Mouse (Mus musculus) MEL (cell line): Measurements from ENCODE around the gene Gm11096. TPM values are rescaled to one million over a fixed set of nuclear protein-coding genes. Genes with fewer than 3 reads are reported as not detected.

Source experiments
- DNase-seq: peaks from one replicate; pipeline ENCODE4 v3.0.0; 2011; ENCODE audit warnings: low read depth, low spot score
- H3K27ac ChIP-seq: 2 replicates; pipeline ENCODE4 v1.5.1; 2012; ENCODE audit warnings: low read depth, mild to moderate bottlenecking, control low read depth, low read length, moderate library complexity; ENCODE audit not compliant: control insufficient read depth
- H3K27me3 ChIP-seq, 2 experiments: fragments of 150-350 bp in 1 of 2; sonication (generic) in 1 of 2; 2 replicates each; pipeline ENCODE4 v1.6.1; 2012; ENCODE audit warnings: low read length in 2 of 2, mild to moderate bottlenecking in 2 of 2, improper control_type of control experiment in 1 of 2, moderate library complexity in 1 of 2; ENCODE audit not compliant: insufficient read depth in 2 of 2, control insufficient read depth in 1 of 2
- H3K36me3 ChIP-seq, 2 experiments: 2 replicates each; pipeline ENCODE4 v1.6.1; 2012 to 2014; ENCODE audit warnings: low read length in 2 of 2, improper control_type of control experiment in 1 of 2, inconsistent platforms in 1 of 2, mild to moderate bottlenecking in 1 of 2; ENCODE audit not compliant: insufficient read depth in 2 of 2, control insufficient read depth in 1 of 2
- H3K4me1 ChIP-seq, 2 experiments: fragments of 150-350 bp in 1 of 2; sonication (generic) in 1 of 2; 2 replicates each; pipeline ENCODE4 v1.6.1; 2012; ENCODE audit warnings: low read length in 2 of 2, improper control_type of control experiment in 1 of 2, mild to moderate bottlenecking in 1 of 2; ENCODE audit not compliant: insufficient read depth in 2 of 2, control insufficient read depth in 1 of 2
- H3K4me3 ChIP-seq, 2 experiments: fragments of 150-350 bp in 1 of 2; sonication (generic) in 1 of 2; 2 replicates each; pipeline ENCODE4 v1.5.1; 2012; ENCODE audit warnings: low read depth in 2 of 2, low read length in 2 of 2, mild to moderate bottlenecking in 2 of 2, moderate library complexity in 2 of 2, control low read depth in 1 of 2, improper control_type of control experiment in 1 of 2; ENCODE audit not compliant: control insufficient read depth in 1 of 2, insufficient read depth in 1 of 2
- H3K79me2 ChIP-seq: 2 replicates; pipeline ENCODE4 v1.6.1; 2012; ENCODE audit warnings: mild to moderate bottlenecking, low read length, moderate library complexity; ENCODE audit not compliant: control insufficient read depth, poor library complexity, insufficient read depth
- H3K9ac ChIP-seq: 2 replicates; pipeline ENCODE4 v1.6.1; 2012; ENCODE audit warnings: low read depth, mild to moderate bottlenecking, control low read depth, low read length, moderate library complexity; ENCODE audit not compliant: control insufficient read depth, poor library complexity, severe bottlenecking
- H3K9me3 ChIP-seq: fragments of 150-350 bp; sonication (generic); replicated peaks from 2 replicates; pipeline ENCODE4 v1.6.1; 2012; ENCODE audit warnings: mild to moderate bottlenecking, low read length, improper control_type of control experiment, moderate library complexity; ENCODE audit not compliant: insufficient read depth
- BHLHE40 ChIP-seq: IDR thresholded peaks from 2 replicates; pipeline ENCODE4 v1.6.1; 2012; ENCODE audit warnings: low read depth, mild to moderate bottlenecking, inconsistent platforms, low read length, improper control_type of control experiment, borderline replicate concordance
- CHD2 ChIP-seq: IDR thresholded peaks from 2 replicates; pipeline ENCODE4 v1.6.1; 2011; ENCODE audit warnings: low read length, improper control_type of control experiment
- CTCF ChIP-seq, 3 experiments: IDR thresholded peaks in 2 of 3; conservative IDR thresholded peaks in 1 of 3; 2 replicates each; pipeline ENCODE4 v1.5.1; 2011 to 2012; ENCODE audit warnings: low read length in 3 of 3, low read depth in 2 of 3, mild to moderate bottlenecking in 2 of 3, improper control_type of control experiment in 1 of 3, inconsistent platforms in 1 of 3, mixed read lengths in 1 of 3, moderate library complexity in 1 of 3; ENCODE audit not compliant: control insufficient read depth in 1 of 3, insufficient read depth in 1 of 3, poor library complexity in 1 of 3, severe bottlenecking in 1 of 3
- ETS1 ChIP-seq: IDR thresholded peaks from 2 replicates; pipeline ENCODE4 v1.6.1; 2012; ENCODE audit warnings: low read depth, mild to moderate bottlenecking, inconsistent platforms, low read length, improper control_type of control experiment, moderate library complexity
- GABPA ChIP-seq: IDR thresholded peaks from 2 replicates; pipeline ENCODE4 v1.6.1; 2012; ENCODE audit warnings: low read depth, mild to moderate bottlenecking, inconsistent platforms, low read length, improper control_type of control experiment, moderate library complexity
- HCFC1 ChIP-seq: IDR thresholded peaks from 2 replicates; pipeline ENCODE4 v1.6.1; 2012; ENCODE audit warnings: low read depth, mild to moderate bottlenecking, inconsistent platforms, low read length, improper control_type of control experiment, moderate library complexity
- KAT2A ChIP-seq: conservative IDR thresholded peaks from 2 replicates; pipeline ENCODE4 v1.6.1; 2012; ENCODE audit warnings: low read depth, low read length, improper control_type of control experiment, inconsistent platforms
- MAX ChIP-seq: IDR thresholded peaks from 2 replicates; pipeline ENCODE4 v1.6.1; 2011; ENCODE audit warnings: low read length, improper control_type of control experiment
- MXI1 ChIP-seq: IDR thresholded peaks from 2 replicates; pipeline ENCODE4 v1.6.1; 2011; ENCODE audit warnings: mild to moderate bottlenecking, low read depth, low read length, improper control_type of control experiment
- MYB ChIP-seq: IDR thresholded peaks from 2 replicates; pipeline ENCODE4 v1.6.1; 2011; ENCODE audit warnings: mild to moderate bottlenecking, low read depth, low read length, improper control_type of control experiment
- NRF1 ChIP-seq: IDR thresholded peaks from 2 replicates; pipeline ENCODE4 v1.6.1; 2014; ENCODE audit warnings: low read depth, mild to moderate bottlenecking, inconsistent platforms, low read length, improper control_type of control experiment, moderate library complexity; ENCODE audit not compliant: poor library complexity, insufficient read depth, severe bottlenecking
- RAD21 ChIP-seq: IDR thresholded peaks from 2 replicates; pipeline ENCODE4 v1.6.1; 2011; ENCODE audit warnings: mild to moderate bottlenecking, low read depth, low read length, improper control_type of control experiment
- SMC3 ChIP-seq: IDR thresholded peaks from 2 replicates; pipeline ENCODE4 v1.6.1; 2011; ENCODE audit warnings: low read depth, low read length, improper control_type of control experiment
- TAL1 ChIP-seq: IDR thresholded peaks from 2 replicates; pipeline ENCODE4 v1.6.1; 2012; ENCODE audit warnings: mild to moderate bottlenecking, inconsistent platforms, low read length, moderate library complexity, mixed read lengths
- TCF12 ChIP-seq: IDR thresholded peaks from 2 replicates; pipeline ENCODE4 v1.6.1; 2014; ENCODE audit warnings: low read depth, mild to moderate bottlenecking, inconsistent platforms, low read length, improper control_type of control experiment, moderate library complexity
- USF2 ChIP-seq, 2 experiments: IDR thresholded peaks; 2 replicates each; pipeline ENCODE4 v1.6.1; 2011 to 2012; ENCODE audit warnings: improper control_type of control experiment in 2 of 2, low read length in 2 of 2, borderline replicate concordance in 1 of 2, inconsistent platforms in 1 of 2, low read depth in 1 of 2, mild to moderate bottlenecking in 1 of 2; ENCODE audit not compliant: insufficient read depth in 1 of 2
- ZKSCAN1 ChIP-seq: IDR thresholded peaks from 2 replicates; pipeline ENCODE4 v1.6.1; 2012; ENCODE audit warnings: low read depth, mild to moderate bottlenecking, inconsistent platforms, low read length, improper control_type of control experiment, moderate library complexity
- ZNF384 ChIP-seq: IDR thresholded peaks from 2 replicates; pipeline ENCODE4 v1.6.1; 2012; ENCODE audit warnings: low read depth, mild to moderate bottlenecking, inconsistent platforms, low read length, improper control_type of control experiment
- polyA plus RNA-seq, 2 experiments: library from polyadenylated mRNA; stranded (reverse) in 1 of 2; unstranded in 1 of 2; fragments of >175 nt in 1 of 2; fragments of >200 nt in 1 of 2; gene quantifications; 2 replicates each; pipeline versions ENCODE4 v1.2.1 to v1.2.4; 2012; ENCODE audit warnings: low replicate concordance in 2 of 2, low read depth in 1 of 2; ENCODE audit not compliant: insufficient read length in 2 of 2, insufficient read depth in 1 of 2, missing spikeins in 1 of 2
- total RNA-seq: library from RNA; depleted of rRNA; stranded (reverse); fragments of 300-350 nt; gene quantifications from 2 replicates; pipeline ENCODE4 v1.2.3, GENCODE M21; 2012

Gene Gm11096
- total and polyA plus RNA-seq, 3 experiments = not detected

DNA sequence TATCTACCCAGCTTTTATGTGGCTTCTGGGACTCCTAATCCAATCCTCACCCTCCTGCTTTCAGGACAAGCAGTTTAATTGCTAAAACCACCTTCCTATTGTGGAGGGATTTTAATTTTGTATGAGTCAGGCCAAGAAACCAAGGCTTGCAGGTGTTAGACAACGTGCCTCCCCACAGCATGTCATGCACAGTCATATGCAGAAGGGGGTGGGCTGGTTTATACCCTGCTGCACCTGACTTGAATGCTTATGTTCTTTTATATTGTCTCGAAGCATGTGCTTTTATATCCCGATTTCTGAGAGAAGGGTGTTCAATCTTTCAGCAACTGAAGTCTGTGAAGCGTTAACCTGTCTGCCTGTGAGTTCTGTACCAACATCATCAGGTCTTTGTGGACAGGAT, 37.3 kb upstream of the Gm11096 start:
- H3K4me3 ChIP-seq = no peak overlapping the region
- DNase-seq = no peak
- H3K27me3 ChIP-seq = no peaks in the 10 kb centered on the region
- no peak for TF ChIP-seq TCF12
- no peak for TF ChIP-seq NRF1
- no peak for TF ChIP-seq BHLHE40
- TF ChIP-seq SMC3 = no peak
- no peak for TF ChIP-seq RAD21
- no peak for TF ChIP-seq MXI1
- no peak for TF ChIP-seq CHD2
- no peak for TF ChIP-seq ZNF384
- TF ChIP-seq MYB = no peak
- TF ChIP-seq MAX = no peak
- TF ChIP-seq KAT2A = no peak
- TF ChIP-seq, all 39 proteins: peak for 0
- Histone ChIP-seq H3K9ac (no peak overlapping the region), H3K4me1 (no peaks in the 10 kb centered on the region), H3K36me3 (no peaks in the 10 kb centered on the region), H3K79me2 (no peaks in the 10 kb centered on the region), H3K9me3 (no peaks in the 10 kb centered on the region), H3K27ac (no peak overlapping the region)

DNA sequence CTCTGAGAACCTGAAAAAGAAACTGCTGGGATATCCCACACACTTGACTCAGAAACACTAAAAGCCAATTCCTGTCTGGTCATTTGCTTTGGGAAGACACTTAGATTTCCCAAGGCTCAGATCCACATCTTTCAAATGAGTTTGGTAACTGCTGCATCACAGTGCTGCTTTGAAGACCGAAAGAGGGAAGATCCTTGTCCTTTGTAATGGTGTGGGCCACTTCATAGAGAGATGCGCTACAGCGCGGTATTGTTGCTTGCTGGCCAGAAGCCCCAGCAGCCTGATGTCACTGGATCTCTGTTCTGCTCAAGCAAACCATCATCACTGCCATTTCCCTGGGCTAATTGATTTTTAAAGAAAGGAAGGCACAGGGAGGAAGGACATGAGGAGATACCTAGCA, 28.8 kb upstream of the Gm11096 start:
- Histone ChIP-seq H3K9ac (no peak overlapping the region), H3K9me3 (no peaks in the 10 kb centered on the region)
- no peak for DNase-seq

DNA sequence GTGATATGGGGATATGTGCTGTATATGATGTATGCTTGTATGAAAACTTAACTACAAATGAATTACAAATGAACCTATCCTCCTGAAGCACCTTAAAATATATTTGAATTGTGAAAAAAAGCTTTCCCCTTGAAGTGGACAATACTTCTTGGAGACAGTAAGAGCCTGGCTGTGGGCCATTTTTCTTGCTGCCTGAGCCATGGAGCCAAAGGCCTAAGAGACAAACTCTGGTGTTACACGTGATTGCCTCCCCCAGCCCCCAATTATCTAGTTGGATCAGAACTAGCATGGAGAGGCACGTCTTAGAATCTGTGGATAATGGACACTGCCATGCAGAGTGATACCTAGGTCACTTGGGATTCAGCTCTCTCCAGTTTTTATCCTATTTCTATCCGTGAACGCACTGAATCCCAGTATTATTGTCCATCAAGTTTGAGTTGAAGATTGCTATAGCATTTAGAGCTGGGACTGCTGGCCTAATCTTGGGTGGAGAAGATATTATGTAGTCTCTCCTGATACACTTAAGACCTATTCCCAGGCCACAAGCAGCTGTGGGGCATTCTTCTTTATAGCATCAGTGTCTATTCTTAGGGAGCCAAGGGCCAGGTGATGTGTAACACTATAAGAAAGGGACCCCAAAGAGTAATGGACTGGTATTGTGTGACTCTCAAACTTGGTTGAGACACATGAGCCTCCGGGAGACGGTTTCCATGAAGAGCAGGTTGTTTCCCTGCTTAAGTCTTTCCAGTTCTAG, 25.0 kb upstream of the Gm11096 start:
- Histone ChIP-seq H3K79me2 (no peaks in the 10 kb centered on the region), H3K36me3 (no peaks in the 10 kb centered on the region), H3K27ac (no peak overlapping the region), H3K27me3 (no peaks in the 10 kb centered on the region), H3K4me3 (no peak overlapping the region), H3K9ac (no peak overlapping the region), H3K4me1 (no peaks in the 10 kb centered on the region), H3K9me3 (no peaks in the 10 kb centered on the region)
- TF ChIP-seq TCF12 = no peak
- no peak for TF ChIP-seq ZKSCAN1
- no peak for TF ChIP-seq TAL1
- no peak for TF ChIP-seq HCFC1
- TF ChIP-seq CTCF (IDR thresholded peaks at IDR 0.05 in 2 of 3, conservative IDR thresholded peaks at IDR 0.05 in 1 of 3; ENCODE audit: control insufficient read depth in 1 of 3, insufficient read depth in 1 of 3, low read depth in 2 of 3, low read length in 3 of 3, poor library complexity in 1 of 3, severe bottlenecking in 1 of 3) = no peak
- no peak for TF ChIP-seq GABPA
- no peak for DNase-seq

More for the DNA sequence above, 28.8 kb upstream of the Gm11096 start:
- Histone ChIP-seq H3K79me2 (no peaks in the 10 kb centered on the region), H3K27ac (no peak overlapping the region), H3K36me3 (no peaks in the 10 kb centered on the region), H3K27me3 (no peaks in the 10 kb centered on the region), H3K4me3 (no peak overlapping the region), H3K4me1 (no peaks in the 10 kb centered on the region)
- TF ChIP-seq ETS1 (no peak), USF2 (IDR thresholded peaks at IDR 0.05; ENCODE audit: borderline replicate concordance in 1 of 2, insufficient read depth in 1 of 2, low read depth in 1 of 2, low read length in 2 of 2) (no peak), BHLHE40 (no peak), ZNF384 (no peak), MYB (no peak), KAT2A (no peak)
